Mouse (Mus musculus) myocyte (in vitro differentiated cells): ENCODE data around the gene Mbtps1.

Source experiments
- MYOD1 ChIP-seq, 3 experiments: IDR thresholded peaks; one replicate each; pipeline ENCODE4 v1.6.1; 2011; ENCODE audit warnings: control low read depth in 2 of 3, low read depth in 2 of 3, mild to moderate bottlenecking in 2 of 3, moderate library complexity in 1 of 3; ENCODE audit not compliant: insufficient read length in 2 of 3, control insufficient read depth in 1 of 3
- POLR2A ChIP-seq: IDR thresholded peaks from one replicate; pipeline ENCODE4 v1.6.1; 2011; ENCODE audit warnings: low read depth, mild to moderate bottlenecking, control low read depth, moderate library complexity; ENCODE audit not compliant: insufficient read length

DNA sequence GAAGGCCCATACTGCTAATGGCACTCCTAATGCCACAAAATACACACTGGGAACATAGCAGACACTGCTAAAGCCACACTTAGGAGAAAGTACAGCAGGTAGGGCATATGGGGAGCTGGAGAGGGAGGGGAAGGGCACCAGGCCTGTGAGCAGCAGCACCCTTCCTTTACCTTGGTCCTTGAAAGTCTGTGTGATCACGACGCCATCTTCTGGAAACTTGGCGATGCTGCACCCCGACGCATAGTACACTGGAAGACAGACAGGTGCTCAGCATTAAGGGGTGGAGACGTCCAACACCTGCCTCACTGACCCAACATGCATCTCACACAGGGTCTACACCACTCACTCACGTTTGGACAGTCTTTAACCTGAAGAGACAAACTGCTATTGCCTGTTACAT, 38.4 kb downstream of the Mbtps1 start:
- no peak for TF ChIP-seq POLR2A
- TF ChIP-seq MYOD1 (IDR thresholded peaks at IDR 0.05; ENCODE audit: control insufficient read depth in 1 of 3, insufficient read length in 2 of 3, low read depth in 2 of 3): no peak
